Mouse (Mus musculus) MEL (cell line): ENCODE data around the gene Spata21.

Experiments
- CHD1 ChIP-seq: IDR thresholded peaks from 2 replicates; pipeline ENCODE4 v1.6.1; 2012; ENCODE audit warnings: low read depth, mild to moderate bottlenecking, inconsistent platforms, low read length, improper control_type of control experiment
- CHD2 ChIP-seq: IDR thresholded peaks from 2 replicates; pipeline ENCODE4 v1.6.1; 2011; ENCODE audit warnings: low read length, improper control_type of control experiment
- CTCF ChIP-seq, 3 experiments: IDR thresholded peaks in 2 of 3; conservative IDR thresholded peaks in 1 of 3; 2 replicates each; pipeline ENCODE4 v1.5.1; 2011 to 2012; ENCODE audit warnings: low read length in 3 of 3, low read depth in 2 of 3, mild to moderate bottlenecking in 2 of 3, improper control_type of control experiment in 1 of 3, inconsistent platforms in 1 of 3, mixed read lengths in 1 of 3, moderate library complexity in 1 of 3; ENCODE audit not compliant: control insufficient read depth in 1 of 3, insufficient read depth in 1 of 3, poor library complexity in 1 of 3, severe bottlenecking in 1 of 3
- E2F4 ChIP-seq: IDR thresholded peaks from 2 replicates; pipeline ENCODE4 v1.6.1; 2011; ENCODE audit warnings: low read depth, low read length, improper control_type of control experiment, borderline replicate concordance
- MYB ChIP-seq: IDR thresholded peaks from 2 replicates; pipeline ENCODE4 v1.6.1; 2011; ENCODE audit warnings: mild to moderate bottlenecking, low read depth, low read length, improper control_type of control experiment
- MYC ChIP-seq: IDR thresholded peaks from 2 replicates; pipeline ENCODE4 v1.6.1; 2011; ENCODE audit warnings: low read depth, mild to moderate bottlenecking, low read length, improper control_type of control experiment, moderate library complexity
- POLR2A ChIP-seq, 2 experiments: IDR thresholded peaks; 2 replicates each; pipeline ENCODE4 v1.6.1; 2011 to 2012; ENCODE audit warnings: low read length in 2 of 2, mild to moderate bottlenecking in 2 of 2, control low read depth in 1 of 2, improper control_type of control experiment in 1 of 2, low read depth in 1 of 2, moderate library complexity in 1 of 2; ENCODE audit not compliant: control insufficient read depth in 1 of 2, insufficient read depth in 1 of 2, poor library complexity in 1 of 2
- RAD21 ChIP-seq: IDR thresholded peaks from 2 replicates; pipeline ENCODE4 v1.6.1; 2011; ENCODE audit warnings: mild to moderate bottlenecking, low read depth, low read length, improper control_type of control experiment
- RCOR1 ChIP-seq: IDR thresholded peaks from 2 replicates; pipeline ENCODE4 v1.6.1; 2012; ENCODE audit warnings: low read depth, mild to moderate bottlenecking, inconsistent platforms, low read length, improper control_type of control experiment
- SMC3 ChIP-seq: IDR thresholded peaks from 2 replicates; pipeline ENCODE4 v1.6.1; 2011; ENCODE audit warnings: low read depth, low read length, improper control_type of control experiment
- UBTF ChIP-seq: IDR thresholded peaks from 2 replicates; pipeline ENCODE4 v1.6.1; 2012; ENCODE audit warnings: low read depth, mild to moderate bottlenecking, inconsistent platforms, low read length, improper control_type of control experiment, moderate library complexity, borderline replicate concordance; ENCODE audit not compliant: insufficient read depth
- USF1 ChIP-seq: IDR thresholded peaks from 2 replicates; pipeline ENCODE4 v1.6.1; 2014; ENCODE audit warnings: low read depth, mild to moderate bottlenecking, inconsistent platforms, low read length, improper control_type of control experiment, moderate library complexity
- ZKSCAN1 ChIP-seq: IDR thresholded peaks from 2 replicates; pipeline ENCODE4 v1.6.1; 2012; ENCODE audit warnings: low read depth, mild to moderate bottlenecking, inconsistent platforms, low read length, improper control_type of control experiment, moderate library complexity

- TF ChIP-seq ZKSCAN1 (no peak), CTCF (IDR thresholded peaks at IDR 0.05 in 2 of 3, conservative IDR thresholded peaks at IDR 0.05 in 1 of 3; ENCODE audit: control insufficient read depth in 1 of 3, insufficient read depth in 1 of 3, low read depth in 2 of 3, low read length in 3 of 3, poor library complexity in 1 of 3, severe bottlenecking in 1 of 3) (peak; percentile 27 to 44 (median 34); a peak in 4 of 6 replicates), E2F4 (no peak), SMC3 (no peak), RAD21 (no peak), RCOR1 (no peak), CHD1 (no peak), CHD2 (no peak), POLR2A (IDR thresholded peaks at IDR 0.05; ENCODE audit: control insufficient read depth in 1 of 2, insufficient read depth in 1 of 2, low read depth in 1 of 2, low read length in 2 of 2, poor library complexity in 1 of 2) (no peak), MYB (no peak), USF1 (no peak), MYC (no peak), UBTF (no peak)
Observed at GRCm38 (mm10) chr4:141120700-141121099, 32.6 kb downstream of the Spata21 start.
